Mouse (Mus musculus) C2C12 (cell line): Measurements from ENCODE around the gene Sart1. TPM values are rescaled to one million over a fixed set of nuclear protein-coding genes. Genes with fewer than 3 reads are reported as not detected.

Experiments
- H3K27me3 ChIP-seq: one replicate; pipeline ENCODE4 v1.6.1; 2011; ENCODE audit not compliant: control insufficient read depth, insufficient read depth, insufficient read length
- H3K36me3 ChIP-seq: one replicate; pipeline ENCODE4 v1.6.1; 2011; ENCODE audit not compliant: control insufficient read depth, insufficient read depth
- H3K4me3 ChIP-seq: one replicate; pipeline ENCODE4 v1.5.1; 2011; ENCODE audit warnings: mild to moderate bottlenecking, control low read depth; ENCODE audit not compliant: poor library complexity, insufficient read depth, severe bottlenecking
- H3K79me2 ChIP-seq: one replicate; pipeline ENCODE4 v1.6.1; 2011; ENCODE audit not compliant: control insufficient read depth, insufficient read depth
- H3K79me3 ChIP-seq: one replicate; pipeline ENCODE4 v1.6.1; 2011; ENCODE audit warnings: low read depth, control low read depth
- H3ac ChIP-seq: one replicate; pipeline ENCODE3; 2011; ENCODE audit warnings: low read depth; ENCODE audit not compliant: control insufficient read depth, insufficient read length
- CEBPB ChIP-seq: IDR thresholded peaks from one replicate; pipeline ENCODE4 v1.6.1; 2011; ENCODE audit warnings: low read depth, mild to moderate bottlenecking, control low read depth, moderate library complexity
- CTCF ChIP-seq: IDR thresholded peaks from one replicate; pipeline ENCODE4 v1.5.1; 2011; ENCODE audit not compliant: control insufficient read depth, insufficient read depth, insufficient read length
- FOSL1 ChIP-seq: IDR thresholded peaks from one replicate; pipeline ENCODE4 v1.8.0; 2011; ENCODE audit warnings: mild to moderate bottlenecking, low read length; ENCODE audit not compliant: poor library complexity, insufficient read depth, severe bottlenecking
- MAX ChIP-seq: IDR thresholded peaks from one replicate; pipeline ENCODE4 v1.6.1; 2011; ENCODE audit warnings: mild to moderate bottlenecking, control low read depth
- MYOD1 ChIP-seq: IDR thresholded peaks from one replicate; pipeline ENCODE4 v1.6.1; 2011; ENCODE audit warnings: low read depth; ENCODE audit not compliant: control insufficient read depth, insufficient read length
- MYOG ChIP-seq: IDR thresholded peaks from one replicate; pipeline ENCODE4 v1.6.1; 2011; ENCODE audit not compliant: control insufficient read depth, insufficient read length; ENCODE audit errors: extremely low read depth
- USF1 ChIP-seq: IDR thresholded peaks from one replicate; pipeline ENCODE4 v1.6.1; 2011; ENCODE audit warnings: low read depth, mild to moderate bottlenecking, control low read depth, moderate library complexity
- polyA plus RNA-seq: library from polyadenylated mRNA; unstranded; fragments of >200 nt; fragmentation: generic; extraction: Trizol; gene quantifications from one replicate; pipeline ENCODE4 v1.2.1, GENCODE M21; 2012; ENCODE audit warnings: missing spikeins

Sart1 gene
- polyA plus RNA-seq, 1 experiment = 68.5 TPM

DNA sequence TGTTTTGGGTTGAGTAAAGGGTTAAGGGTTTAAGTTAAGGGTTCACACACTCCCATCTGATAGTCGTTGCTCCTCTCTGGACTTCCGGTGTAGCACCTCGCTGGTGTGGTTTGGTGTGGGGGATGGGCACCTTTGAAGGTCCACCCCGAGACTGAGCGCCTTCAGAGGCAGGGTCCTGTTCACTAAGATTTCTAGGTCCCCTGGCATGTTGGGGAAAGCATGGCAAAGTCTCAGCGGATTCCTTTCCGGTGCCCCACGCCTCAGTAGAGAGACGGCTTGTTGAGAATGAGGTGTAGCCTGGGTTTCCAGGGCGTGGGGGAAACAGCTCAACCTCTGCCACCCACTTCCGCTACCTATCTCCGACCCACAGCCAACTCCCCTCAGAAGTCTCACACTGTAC lies 1.1 kb upstream of the Sart1 start:
- Histone ChIP-seq H3K36me3 (peaks cover 14% of the 10 kb centered on the region), H3K27me3 (no peaks in the 10 kb centered on the region), H3ac (peak overlapping the region; percentile 72), H3K79me3 (peaks cover 37% of the 10 kb centered on the region), H3K4me3 (peak overlapping the region; percentile 91), H3K79me2 (peaks cover 56% of the 10 kb centered on the region)
- no peak for TF ChIP-seq CTCF
- no peak for TF ChIP-seq CEBPB
- TF ChIP-seq MAX = no peak
- TF ChIP-seq MYOG = no peak
- no peak for TF ChIP-seq USF1
- TF ChIP-seq FOSL1 = no peak
- no peak for TF ChIP-seq MYOD1

GRCm38 (mm10) chr19:5388011-5388441 lies 477 bp downstream of the Sart1 start:
- peaks cover 63% of the 10 kb centered on the region for H3K79me2 ChIP-seq
- no peaks in the 10 kb centered on the region for H3K27me3 ChIP-seq
- H3K36me3 ChIP-seq = peaks cover 30% of the 10 kb centered on the region
- H3K79me3 ChIP-seq = peaks cover 37% of the 10 kb centered on the region
- TF ChIP-seq CEBPB (no peak), FOSL1 (no peak), USF1 (no peak), MAX (no peak), MYOG (no peak), MYOD1 (no peak), CTCF (no peak)
- H3ac ChIP-seq = peak overlapping the region; percentile 98
- H3K4me3 ChIP-seq = peak overlapping the region; percentile 91

- Histone ChIP-seq H3K36me3 (peaks cover 63% of the 10 kb centered on the region), H3K4me3 (no peak overlapping the region)
Measured at GRCm38 (mm10) chr19:5384715-5385114, 3.8 kb downstream of the Sart1 start.

GRCm38 (mm10) chr19:5383326-5383725 lies 5.2 kb downstream of the Sart1 start:
- Histone ChIP-seq H3ac (no peak overlapping the region), H3K79me2 (peaks cover 44% of the 10 kb centered on the region), H3K36me3 (peaks cover 76% of the 10 kb centered on the region), H3K79me3 (peaks cover 29% of the 10 kb centered on the region), H3K4me3 (no peak overlapping the region), H3K27me3 (no peaks in the 10 kb centered on the region)
- no peak for TF ChIP-seq CEBPB
- no peak for TF ChIP-seq USF1
- TF ChIP-seq CTCF = no peak

More at GRCm38 (mm10) chr19:5384715-5385114, 3.8 kb downstream of the Sart1 start:
- Histone ChIP-seq H3ac (no peak overlapping the region), H3K27me3 (no peaks in the 10 kb centered on the region), H3K79me2 (peaks cover 58% of the 10 kb centered on the region), H3K79me3 (peaks cover 37% of the 10 kb centered on the region)
- TF ChIP-seq MAX (no peak), MYOG (no peak), CEBPB (no peak), FOSL1 (no peak)

GRCm38 (mm10) chr19:5377446-5377845 lies 11.1 kb downstream of the Sart1 start:
- H3ac ChIP-seq = no peak overlapping the region
- no peaks in the 10 kb centered on the region for H3K79me2 ChIP-seq
- no peaks in the 10 kb centered on the region for H3K27me3 ChIP-seq
- TF ChIP-seq CEBPB (no peak), MAX (no peak), USF1 (no peak), CTCF (no peak), MYOG (no peak), FOSL1 (no peak), MYOD1 (no peak)
- peaks cover 68% of the 10 kb centered on the region for H3K36me3 ChIP-seq
- H3K79me3 ChIP-seq = no peaks in the 10 kb centered on the region
- H3K4me3 ChIP-seq = no peak overlapping the region

GRCm38 (mm10) chr19:5374748-5375147 lies 13.8 kb downstream of the Sart1 start:
- Histone ChIP-seq H3K79me2 (peaks cover 13% of the 10 kb centered on the region), H3K27me3 (no peaks in the 10 kb centered on the region), H3K36me3 (peaks cover 67% of the 10 kb centered on the region), H3ac (no peak overlapping the region), H3K4me3 (no peak overlapping the region), H3K79me3 (peaks cover 5% of the 10 kb centered on the region)
- no peak for TF ChIP-seq MYOD1
- TF ChIP-seq CTCF = no peak
- no peak for TF ChIP-seq CEBPB
- no peak for TF ChIP-seq MYOG
- no peak for TF ChIP-seq MAX
- no peak for TF ChIP-seq USF1
- TF ChIP-seq FOSL1 = no peak
